Mouse (Mus musculus): ENCODE measurements around the gene Tmem14c.
"Not testable (repeated sequence)": the region's sequence is repeated elsewhere in the genome, so short reads cannot be mapped to it uniquely, and the experiment has no call there.

Gene Tmem14c

DNA sequence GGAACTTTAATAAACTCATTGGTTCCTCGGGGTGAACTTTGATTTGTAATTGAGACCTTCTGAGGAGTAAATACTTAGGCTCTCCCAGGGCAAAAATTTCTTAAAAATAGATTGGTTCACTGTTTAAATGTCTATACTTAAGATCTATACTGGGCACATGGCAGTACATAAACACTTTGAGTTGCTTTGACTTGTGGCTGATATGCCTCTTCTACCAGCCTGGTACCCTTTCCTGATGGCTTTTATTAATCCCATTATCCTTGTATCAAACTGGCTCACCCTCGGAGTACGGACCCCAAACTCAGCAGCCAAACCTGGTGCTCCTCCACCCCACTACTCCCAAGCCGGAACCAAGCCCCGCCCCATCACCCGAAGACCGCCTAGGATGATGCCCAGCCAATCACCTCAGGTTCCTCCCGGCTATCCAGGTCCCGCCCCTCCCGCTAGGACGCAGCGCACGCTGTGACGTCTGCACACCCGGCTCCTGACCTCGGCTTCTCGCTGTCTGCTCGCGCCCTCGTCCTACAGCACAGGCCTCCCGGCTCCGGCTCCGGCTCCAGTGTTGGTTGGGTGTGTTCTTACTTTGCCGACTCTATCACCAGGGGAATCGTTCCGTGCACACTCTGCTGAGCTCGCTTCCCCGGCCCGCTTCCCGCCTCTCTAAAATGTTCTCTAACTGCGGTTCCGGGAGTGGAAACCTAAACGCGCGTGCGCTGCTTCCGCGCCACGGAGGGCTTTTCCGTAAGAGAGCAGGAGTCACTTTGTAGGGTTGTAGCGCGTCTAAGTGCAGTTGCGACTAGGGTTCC lies at the start of gene Tmem14c:
Tmem14c (plus strand) TSS at position 464 of the 806 bp plus-strand sequence.
- DNase-seq (ENCODE audit: low spot score), result peak; percentile 91

DNA sequence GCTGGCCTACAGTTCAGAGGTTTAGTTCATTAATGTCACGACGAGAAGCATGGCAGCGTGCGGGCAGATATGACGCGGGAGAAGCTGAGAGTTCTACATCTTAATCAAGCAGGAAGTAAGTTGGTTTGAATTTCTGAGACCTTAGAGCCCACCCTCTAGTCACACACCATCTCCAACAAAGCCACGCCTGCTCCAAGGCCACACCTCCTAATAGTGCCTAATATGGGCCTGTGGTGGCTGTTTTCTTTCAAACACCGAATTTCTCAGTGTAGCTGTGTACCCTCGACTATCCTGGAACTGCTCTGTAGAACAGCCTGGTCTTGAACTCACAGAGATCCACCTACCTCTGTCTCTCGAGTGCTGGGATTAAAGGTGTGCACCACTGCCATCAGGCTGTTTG lies 48.5 kb upstream of the Tmem14c start:
- DNase-seq (ENCODE audit: low spot score), result no peak

DNA sequence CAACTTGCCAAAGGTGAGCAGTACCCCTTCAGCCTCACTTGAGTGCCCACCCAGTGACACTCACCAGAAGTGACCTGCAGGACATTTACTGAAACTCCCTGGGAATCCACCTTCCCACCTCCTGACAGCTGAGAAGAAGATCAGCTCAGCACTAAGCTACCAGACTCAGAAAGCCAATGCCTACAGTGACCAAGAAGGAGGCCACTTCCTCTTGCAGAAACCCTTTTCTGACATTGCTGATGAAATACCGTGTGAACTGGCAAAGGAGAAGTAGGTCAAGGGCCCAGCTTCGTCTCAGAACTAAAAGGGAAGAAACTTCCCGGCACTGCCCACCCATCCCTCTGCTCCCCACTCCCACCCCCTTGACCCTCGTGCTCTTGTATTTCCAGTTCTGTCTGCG lies 47.5 kb upstream of the Tmem14c start:
- DNase-seq (ENCODE audit: low spot score), result no peak

DNA sequence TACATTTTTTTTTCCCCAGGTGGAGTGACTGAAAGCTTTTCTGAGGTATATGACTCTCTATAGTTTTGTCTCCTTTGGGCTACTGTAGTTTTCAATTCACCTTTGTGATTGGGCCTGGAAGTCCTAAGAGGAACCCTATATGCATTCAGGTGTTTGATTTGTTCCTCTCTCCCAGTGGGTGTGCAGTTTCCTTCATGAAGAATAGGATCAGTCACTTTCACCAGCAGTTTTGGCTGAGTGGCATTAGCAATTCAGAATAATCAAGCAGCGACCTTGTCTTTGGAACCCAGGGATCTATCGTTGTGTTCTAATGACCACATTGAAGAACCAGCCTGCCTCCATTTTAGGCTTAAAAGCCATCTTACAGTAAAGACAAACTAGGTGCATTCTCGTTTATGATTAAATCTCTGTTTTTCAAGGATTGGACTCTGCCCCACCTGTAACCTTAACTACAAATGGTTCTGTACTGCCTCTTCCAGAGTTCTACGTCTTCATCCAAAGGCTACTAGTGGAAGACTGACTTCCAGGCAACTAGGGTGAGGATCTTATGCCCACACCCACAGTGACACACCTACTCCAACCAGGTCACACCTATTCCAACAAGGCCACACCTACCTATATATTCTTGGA lies 46.2 kb upstream of the Tmem14c start:
- no peak for DNase-seq (ENCODE audit: low spot score)

DNA sequence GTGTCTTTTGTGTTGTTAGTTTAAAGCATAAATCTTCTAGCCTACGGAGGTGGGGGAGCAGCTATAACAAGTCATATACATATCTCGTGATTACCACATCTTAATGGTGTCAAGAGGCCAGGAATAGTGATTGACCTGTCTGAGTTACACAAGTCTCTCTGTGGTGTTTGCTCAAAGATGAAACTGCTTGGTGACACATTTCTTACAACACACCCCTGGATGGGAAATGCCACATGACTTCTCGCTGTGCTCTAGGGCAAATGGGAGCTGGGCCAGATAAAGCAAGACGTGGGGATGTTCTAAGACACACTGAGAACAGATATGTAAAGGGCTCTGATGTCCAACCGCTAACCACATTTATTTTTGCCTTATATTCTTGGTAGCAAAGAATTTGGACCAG lies 44.8 kb upstream of the Tmem14c start:
- no peak for DNase-seq (ENCODE audit: low spot score)

DNA sequence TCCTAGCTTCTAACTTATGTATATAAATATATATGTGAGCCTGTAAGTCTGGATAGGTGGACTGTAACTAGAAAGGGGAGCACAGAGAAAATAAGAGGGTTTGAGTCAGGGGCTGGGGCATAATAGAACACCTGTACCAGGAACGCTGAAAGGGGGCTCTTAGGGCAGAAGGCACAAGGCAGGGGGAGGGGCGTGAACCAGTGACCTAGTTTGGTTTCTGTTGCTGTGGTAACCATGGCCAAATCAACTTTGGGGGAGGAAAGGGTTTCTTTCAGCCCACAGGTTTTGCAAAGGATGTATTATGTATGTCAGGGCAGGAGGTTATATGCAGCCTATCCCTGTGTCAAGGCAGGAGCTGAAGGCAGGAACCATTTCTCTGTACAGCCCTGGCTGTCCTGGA lies 44.3 kb upstream of the Tmem14c start:
- no peak for DNase-seq (ENCODE audit: low spot score)

DNA sequence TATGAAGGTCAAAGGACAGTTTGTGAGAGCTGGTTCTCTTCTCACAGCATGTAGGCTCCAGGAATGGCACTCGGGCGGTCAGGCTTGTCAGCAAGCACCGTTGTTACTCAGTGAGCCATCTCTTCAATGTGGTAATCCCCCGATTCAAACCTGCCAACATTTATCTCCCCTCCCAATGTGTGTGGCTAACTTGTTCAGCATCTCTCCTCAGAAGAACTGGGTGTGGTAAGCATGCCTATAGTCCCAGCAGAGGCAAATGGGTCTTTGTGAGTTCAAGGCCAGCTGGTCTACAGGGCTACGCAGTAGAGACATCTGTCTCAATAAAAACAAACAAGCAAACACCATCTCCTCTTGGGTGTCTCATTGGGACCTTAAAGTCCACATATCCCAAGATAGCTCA lies 43.1 kb upstream of the Tmem14c start:
- no peak for DNase-seq (ENCODE audit: low spot score)

DNA sequence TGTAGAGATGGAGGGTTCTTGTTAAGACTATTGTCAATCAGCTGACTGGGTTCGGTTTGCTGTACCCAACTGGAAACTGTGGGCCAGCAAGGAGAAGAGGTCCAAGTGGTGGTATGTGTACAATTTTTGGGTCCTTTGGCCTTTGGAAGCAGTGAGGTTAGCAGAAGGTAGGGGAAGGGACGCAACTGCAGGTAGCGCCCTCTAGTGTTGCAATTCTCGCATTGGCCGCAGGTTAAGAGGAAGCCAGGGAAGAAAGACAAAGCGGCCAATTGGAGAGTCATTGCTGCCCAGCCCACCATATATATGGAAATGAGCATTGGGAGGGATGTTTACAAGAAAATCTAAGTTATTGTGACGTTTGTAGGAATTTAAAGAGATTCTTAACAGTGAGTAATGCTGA lies 38.5 kb upstream of the Tmem14c start:
- no peak for DNase-seq (ENCODE audit: low spot score)

DNA sequence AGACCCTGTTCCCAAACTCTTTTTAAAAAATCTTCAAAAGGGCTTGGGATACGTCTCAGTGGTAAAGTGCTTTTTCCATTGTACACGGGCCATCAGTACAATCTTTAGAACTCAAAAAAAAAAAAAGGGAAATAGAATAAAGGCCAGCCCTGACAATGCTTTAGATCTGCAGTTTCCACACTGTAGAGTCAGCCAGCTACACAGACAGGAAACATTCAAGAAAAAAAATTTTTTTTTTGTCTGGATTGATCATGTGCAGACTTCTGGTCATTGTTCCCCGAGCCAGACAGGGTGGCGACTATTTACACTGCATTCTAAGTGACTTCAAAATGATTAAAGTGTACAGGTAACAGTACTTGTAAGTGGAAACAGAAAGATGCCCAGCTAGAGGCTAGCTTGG lies 37.4 kb upstream of the Tmem14c start:
- no peak for DNase-seq (ENCODE audit: low spot score)

DNA sequence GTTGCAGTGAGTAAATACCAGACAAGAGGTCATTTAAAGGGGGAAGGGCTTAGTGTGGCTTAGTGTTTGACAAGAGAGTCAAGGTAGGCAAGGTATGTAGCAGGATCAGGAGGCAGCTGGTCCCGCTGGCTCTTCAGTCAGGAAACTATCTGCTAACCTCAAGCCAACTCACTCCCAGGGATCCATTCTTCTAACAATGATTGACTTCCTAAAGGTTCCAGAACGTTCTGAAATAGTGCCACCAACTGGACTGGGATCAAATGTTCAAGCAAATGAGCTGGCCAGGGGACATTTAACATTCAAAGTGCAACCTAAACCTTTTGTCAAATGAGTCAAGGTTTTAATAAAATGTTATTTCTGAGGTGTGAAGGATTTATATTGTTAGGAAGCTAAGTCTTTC lies 36.8 kb upstream of the Tmem14c start:
- DNase-seq (ENCODE audit: low spot score), result no peak

DNA sequence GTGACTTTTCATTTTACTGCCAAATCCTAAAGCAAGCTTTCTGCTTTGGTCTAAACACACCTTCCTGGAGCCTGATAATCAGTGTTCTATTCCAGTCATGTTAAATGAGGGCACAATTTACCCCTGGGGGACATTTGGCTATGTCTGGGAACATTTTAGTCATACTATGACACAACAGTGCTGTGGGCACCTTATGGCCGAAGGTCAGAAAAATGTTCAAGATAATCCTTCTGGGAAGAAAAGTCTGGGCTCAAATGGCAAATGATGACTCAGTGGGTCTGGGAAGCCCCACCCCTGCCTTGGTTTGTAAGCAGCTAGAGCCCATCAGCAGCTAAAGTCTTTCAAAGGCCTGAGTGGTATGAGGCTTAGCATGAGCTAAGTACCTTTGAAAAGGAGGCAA lies 33.3 kb upstream of the Tmem14c start:
- no peak for DNase-seq (ENCODE audit: low spot score)

DNA sequence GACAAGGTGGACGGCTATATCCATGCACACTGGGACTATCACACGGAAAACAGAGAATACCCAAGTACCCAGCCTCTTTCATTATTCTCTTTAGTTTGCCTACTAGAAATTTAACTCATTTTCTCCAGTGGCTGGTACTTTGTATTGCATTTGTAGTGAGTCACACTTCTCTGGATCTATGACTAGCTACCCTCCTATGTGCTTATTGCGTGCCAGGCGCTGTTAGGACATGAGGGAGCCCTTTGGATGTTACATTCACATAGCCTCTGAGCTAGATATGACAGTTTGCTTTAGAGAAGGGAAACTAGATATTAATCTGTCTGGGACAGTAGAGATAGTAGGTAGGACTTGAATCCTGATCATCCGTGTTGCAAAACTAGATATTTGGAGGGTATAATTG lies 30.0 kb upstream of the Tmem14c start:
- DNase-seq (ENCODE audit: low spot score), result no peak

DNA sequence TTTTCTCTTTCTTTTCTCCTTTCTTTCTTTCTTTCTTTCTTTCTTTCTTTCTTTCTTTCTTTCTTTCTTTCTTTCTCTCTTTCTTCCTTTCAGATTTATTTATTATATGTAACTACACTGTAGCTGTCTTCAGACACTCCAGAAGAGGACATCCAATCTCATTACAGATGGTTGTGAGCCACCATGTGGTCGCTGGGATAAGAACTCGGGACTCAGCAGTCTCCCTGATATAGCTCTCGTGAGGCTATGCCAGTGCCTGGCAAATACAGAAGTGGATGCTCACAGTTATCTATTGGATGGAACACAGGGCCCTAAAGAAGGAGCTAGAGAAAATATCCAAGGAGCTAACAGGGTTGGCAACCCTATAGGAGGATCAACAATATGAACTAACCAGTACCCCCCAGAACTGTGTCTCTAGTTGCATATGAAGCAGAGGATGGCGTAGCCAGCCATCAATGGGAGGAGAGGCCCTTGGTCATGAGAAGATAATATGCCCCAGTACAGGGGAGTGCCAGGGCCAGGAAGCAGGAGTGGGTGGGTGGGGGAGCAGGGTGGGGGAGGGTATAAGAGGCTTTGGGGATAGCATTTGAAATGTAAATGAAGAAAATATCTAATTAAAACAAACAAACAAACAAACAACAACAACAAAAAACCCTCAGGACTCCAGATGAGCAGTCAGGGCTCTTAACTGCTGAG lies 28.3 kb upstream of the Tmem14c start:
- DNase-seq (ENCODE audit: low spot score), result not testable (repeated sequence)

DNA sequence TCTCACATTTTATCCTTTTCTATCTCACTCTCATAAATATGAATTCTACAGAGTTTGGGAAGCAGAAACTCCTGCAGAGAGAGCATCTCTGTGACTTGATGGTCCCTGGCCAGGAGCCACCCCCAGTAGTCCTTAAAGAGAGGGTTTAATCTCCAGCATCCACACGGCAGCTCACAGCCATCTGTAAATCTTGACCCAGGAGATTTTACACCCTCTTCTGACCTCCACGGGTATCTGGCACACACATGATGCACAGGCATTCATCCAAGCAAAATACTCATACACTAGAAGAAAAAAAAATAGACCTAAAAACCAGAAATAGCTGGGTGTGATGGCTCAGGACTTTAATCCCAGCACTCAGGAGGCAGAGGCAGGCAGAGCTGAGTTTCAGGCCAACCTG lies 27.7 kb upstream of the Tmem14c start:
- no peak for DNase-seq (ENCODE audit: low spot score)

DNA sequence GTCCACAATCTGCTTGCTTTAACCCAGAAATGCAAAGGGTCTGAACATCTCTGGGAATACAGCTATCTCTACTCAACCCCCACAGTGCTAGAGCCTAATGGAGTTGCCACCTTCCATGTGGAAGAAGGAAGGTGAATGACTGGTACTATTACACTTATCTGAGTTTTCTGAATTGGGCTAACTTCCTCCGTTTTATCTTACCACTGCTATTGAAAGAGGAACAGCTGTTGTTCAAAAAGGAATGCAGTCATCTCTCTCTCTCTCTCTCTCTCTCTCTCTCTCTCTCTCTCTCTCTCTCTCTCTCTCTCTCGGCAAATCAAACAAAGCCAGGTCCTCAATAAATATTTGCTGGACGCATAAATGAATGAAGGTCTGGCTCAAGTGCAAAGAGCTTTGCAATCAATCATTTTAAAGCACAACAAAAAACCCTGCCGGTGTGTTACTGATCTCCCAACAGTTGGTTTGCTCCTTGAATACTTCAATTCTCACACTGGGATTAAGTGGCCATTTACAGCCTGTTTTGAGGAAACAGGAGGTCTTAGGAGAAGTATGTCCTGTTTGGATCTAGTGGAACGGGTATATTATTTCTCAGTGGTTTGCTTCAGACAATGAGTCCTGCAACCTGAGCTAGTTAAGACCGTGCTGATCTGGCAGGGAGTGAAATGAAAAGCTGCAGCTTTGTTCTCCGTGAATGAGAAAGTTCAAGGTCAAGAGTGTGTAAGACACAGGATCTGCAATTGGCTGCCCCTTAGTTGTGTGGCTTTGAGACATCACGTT lies 21.4 kb upstream of the Tmem14c start:
- no peak for DNase-seq (ENCODE audit: low spot score)

DNA sequence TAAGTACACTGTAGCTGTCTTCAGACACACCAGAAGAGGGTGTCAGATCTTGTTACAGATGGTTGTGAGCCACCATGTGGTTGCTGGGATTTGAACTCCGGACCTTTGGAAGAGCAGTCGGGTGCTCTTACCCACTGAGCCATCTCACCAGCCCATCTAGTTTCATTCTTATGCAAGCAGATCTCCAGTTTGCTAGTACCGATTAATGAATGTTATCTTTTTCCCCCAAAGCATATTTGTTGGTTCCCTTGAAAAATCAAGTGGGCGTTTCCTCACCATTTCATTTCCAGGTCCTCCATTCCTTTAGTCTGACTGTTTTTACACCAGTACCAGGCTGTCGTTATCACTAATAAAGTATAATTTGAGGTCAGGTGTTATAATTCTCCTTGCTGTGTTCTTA lies 17.6 kb upstream of the Tmem14c start:
- not testable (repeated sequence) for DNase-seq (ENCODE audit: low spot score)

DNA sequence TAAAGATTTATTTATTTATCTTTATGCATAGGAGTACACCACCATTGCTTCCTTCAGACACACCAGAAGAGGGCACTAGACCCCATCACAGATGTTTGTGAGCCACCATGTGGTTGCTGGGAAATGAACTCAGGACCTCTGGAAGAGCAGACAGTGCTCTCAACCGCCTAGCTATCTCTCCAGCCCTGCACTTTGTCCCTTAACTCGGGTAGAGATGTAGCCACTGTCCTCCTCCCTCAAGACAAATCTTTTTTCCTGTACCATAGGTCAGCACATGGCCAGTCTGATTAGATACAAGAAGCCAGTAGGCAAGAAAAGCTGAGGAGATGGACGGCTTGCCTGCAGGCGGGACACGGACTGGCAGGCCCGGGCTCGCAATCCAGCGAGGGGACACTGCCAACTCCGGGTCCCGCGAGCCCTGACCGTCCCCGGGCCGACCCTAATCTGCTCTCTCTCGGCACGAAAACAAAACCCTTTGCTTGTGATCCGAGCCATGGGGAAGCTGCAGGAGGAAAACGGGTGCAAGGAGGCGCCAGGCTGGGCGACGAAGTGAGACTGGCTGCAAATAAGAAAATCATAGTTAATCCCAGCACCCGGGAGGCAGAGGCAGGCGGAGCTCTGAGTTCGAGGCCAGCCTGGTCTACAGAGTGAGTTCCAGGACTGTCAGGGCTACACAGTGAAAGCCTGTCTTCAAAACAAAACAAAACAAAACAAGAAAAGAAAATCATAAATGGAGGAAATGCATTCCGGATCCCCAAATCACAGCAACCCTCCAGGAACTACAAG lies 15.8 kb upstream of the Tmem14c start:
- no peak for DNase-seq (ENCODE audit: low spot score)

DNA sequence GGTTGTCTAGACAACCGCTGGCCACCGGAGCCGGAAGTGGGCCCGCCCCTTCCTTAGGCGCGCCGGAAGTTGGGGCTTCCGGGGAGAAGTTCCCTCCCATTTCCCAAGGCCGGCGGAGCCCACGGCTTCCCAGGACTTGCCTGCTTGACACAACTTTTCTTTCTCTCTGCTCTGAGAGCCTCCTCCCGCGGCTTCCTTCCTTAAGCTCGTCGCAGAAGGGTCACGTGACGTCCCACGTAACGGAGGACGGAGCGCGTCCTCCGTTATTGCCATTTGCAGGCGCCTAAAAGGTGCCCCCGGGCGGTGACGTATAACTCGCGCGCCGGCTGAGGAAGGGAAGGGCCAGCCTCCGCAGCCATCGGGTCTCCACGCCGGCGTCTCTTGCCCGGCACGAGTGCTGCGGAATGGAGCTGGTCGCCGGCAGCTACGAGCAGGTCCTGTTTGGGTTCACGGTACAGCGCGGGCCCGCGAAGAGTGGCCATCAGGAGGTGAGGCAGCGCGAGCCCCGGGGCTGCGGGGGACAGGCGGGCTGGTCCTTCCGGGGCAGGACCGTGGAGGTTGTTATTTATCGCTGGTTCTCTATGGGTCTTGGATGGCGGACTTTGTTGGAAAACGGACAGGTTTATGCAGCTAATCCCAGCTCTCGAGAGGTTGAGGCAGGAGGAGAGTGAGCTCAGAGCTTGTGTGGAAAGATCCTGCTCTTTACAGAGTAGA lies 15.0 kb upstream of the Tmem14c start, which contains the start of gene Pak1ip1:
Pak1ip1 (plus strand) TSS at position 98 of the 714 bp plus-strand sequence.
- DNase-seq (ENCODE audit: low spot score), result peak; percentile 87

DNA sequence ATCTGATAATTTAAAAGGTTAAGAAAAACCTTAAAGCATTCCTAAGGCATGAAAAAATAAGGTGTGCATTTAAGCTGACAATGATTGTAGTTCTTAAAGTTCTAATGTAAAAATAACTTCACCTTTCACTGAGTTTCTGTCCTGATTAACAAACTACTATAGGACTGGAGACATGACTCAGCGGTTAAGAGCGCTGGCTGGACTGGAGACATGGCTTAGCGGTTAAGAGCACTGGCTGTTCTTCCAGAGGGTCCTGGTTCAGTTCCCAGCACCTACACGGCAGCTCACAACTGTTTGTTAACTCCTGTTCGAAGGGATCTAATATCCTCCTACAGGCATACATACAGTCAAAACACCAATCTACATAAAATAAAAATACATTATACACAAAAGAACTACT lies 14.1 kb upstream of the Tmem14c start:
- no peak for DNase-seq (ENCODE audit: low spot score)

DNA sequence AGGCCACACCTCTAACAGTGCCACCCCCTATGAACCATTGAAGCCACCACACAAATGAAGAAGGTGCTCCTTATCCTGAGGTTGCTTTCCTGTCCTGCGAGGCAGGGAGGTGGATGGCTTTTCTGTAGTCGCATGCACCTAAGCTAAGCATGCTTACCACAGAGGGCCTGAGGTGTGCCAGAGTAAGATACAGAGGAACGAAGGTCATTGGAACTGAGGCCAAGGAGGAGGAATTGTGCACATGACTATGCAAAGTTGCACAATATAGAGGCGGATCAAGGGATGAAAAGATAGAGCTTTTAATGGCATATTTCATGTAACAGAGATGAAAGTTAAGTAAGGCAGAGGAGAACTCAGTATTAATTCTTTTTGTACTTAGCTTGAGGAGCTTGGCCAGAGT lies 9.8 kb upstream of the Tmem14c start:
- DNase-seq (ENCODE audit: low spot score), result no peak

DNA sequence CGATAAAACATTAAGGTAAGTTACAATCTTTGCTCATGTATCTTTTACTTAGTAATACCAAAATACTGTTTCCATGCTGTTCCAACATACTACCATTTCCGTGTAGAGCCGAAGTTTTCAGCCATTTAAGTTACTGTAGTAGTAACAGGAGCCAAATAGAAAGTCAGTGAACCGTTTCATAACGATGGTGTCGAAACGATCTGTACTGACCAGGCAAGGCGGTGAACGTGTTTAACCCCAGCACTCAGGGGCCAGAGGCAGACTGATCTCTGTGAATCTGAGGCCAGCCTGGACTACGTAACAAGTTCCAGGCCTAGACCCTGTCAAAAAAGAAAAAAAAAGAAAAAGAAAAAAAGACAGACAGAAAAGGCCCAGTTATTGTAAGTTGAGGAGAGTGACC lies 7.8 kb upstream of the Tmem14c start:
- no peak for DNase-seq (ENCODE audit: low spot score)
